Mouse (Mus musculus) midbrain, postnatal 0 days (tissue): ENCODE measurements around the gene Exoc4. TPM values are rescaled to one million over a fixed set of nuclear protein-coding genes. Genes with fewer than 3 reads are reported as not detected.

Experiments used
- ATAC-seq: fragments of 200-750 bp; cut with Nextera tagmentation; 2 replicates; pipeline ENCODE4 v1.8.0; 2017; ENCODE audit warnings: moderate number of reproducible peaks, mild to moderate bottlenecking, moderate TSS enrichment, moderate library complexity; ENCODE audit not compliant: low FRiP score
- DNase-seq: peaks from one replicate; pipeline ENCODE4 v3.0.0-alpha.2; 2015; ENCODE audit warnings: low spot score
- H3K27ac ChIP-seq: fragments of 300-500 bp; sonication (generic); 2 replicates; pipeline ENCODE4 v1.5.1; 2014; ENCODE audit warnings: low read depth, mild to moderate bottlenecking, low read length, mixed read lengths
- H3K27me3 ChIP-seq: fragments of 300-500 bp; sonication (generic); 2 replicates; pipeline ENCODE4 v1.6.1; 2014; ENCODE audit warnings: low read length, control low read depth, mixed read lengths; ENCODE audit not compliant: insufficient read depth
- H3K36me3 ChIP-seq: fragments of 300-500 bp; sonication (generic); 2 replicates; pipeline ENCODE4 v1.6.1; 2014; ENCODE audit warnings: low read length, control low read depth, mixed read lengths; ENCODE audit not compliant: insufficient read depth
- H3K4me1 ChIP-seq: fragments of 300-500 bp; sonication (generic); 2 replicates; pipeline ENCODE4 v1.6.1; 2014; ENCODE audit warnings: mild to moderate bottlenecking, control low read depth, antibody characterized with exemption, low read length, mixed read lengths; ENCODE audit not compliant: insufficient read depth
- H3K4me2 ChIP-seq: fragments of 300-500 bp; sonication (generic); 2 replicates; pipeline ENCODE4 v1.6.1; 2014; ENCODE audit warnings: low read depth, mild to moderate bottlenecking, low read length, mixed read lengths; ENCODE audit not compliant: poor library complexity, severe bottlenecking
- H3K4me3 ChIP-seq: fragments of 300-500 bp; sonication (generic); 2 replicates; pipeline ENCODE4 v1.5.1; 2014; ENCODE audit warnings: low read depth, mild to moderate bottlenecking, low read length, moderate library complexity
- H3K9ac ChIP-seq: fragments of 300-500 bp; sonication (generic); replicated peaks from 2 replicates; pipeline ENCODE4 v1.6.1; 2014; ENCODE audit warnings: mild to moderate bottlenecking, low read length, moderate library complexity, mixed read lengths; ENCODE audit not compliant: poor library complexity, severe bottlenecking
- H3K9me3 ChIP-seq: fragments of 300-500 bp; sonication (generic); 2 replicates; pipeline ENCODE4 v1.6.1; 2016; ENCODE audit warnings: low read length, control low read depth
- CTCF ChIP-seq: IDR thresholded peaks from 2 replicates; pipeline ENCODE4 v1.5.1; 2016; ENCODE audit warnings: antibody characterized with exemption, mild to moderate bottlenecking
- WGBS: fragments of 180-500 bp; shearing (Covaris S2); extraction: QIAGEN DNeasy Blood & Tissue Kit; methylation state at CpG from one replicate; pipeline ENCODE4 v1.1.7; 2014; 5-methylcytosine and 5-hydroxymethylcytosine counted together
- polyA plus RNA-seq: library from polyadenylated mRNA; unstranded; fragments of >200 nt; fragmentation: Nextera tagmentation; extraction: Ambion mirVana; gene quantifications from 2 replicates; pipeline ENCODE4 v1.2.1, GENCODE M21; 2015
- total RNA-seq: library from RNA; depleted of rRNA; stranded (reverse); fragments of >200 nt; gene quantifications from 2 replicates; pipeline ENCODE4 v1.2.3, GENCODE M21; 2014

Exoc4 gene
- total and polyA plus RNA-seq, 2 experiments from 2014 or later: 29.5 to 72.5 TPM

DNA sequence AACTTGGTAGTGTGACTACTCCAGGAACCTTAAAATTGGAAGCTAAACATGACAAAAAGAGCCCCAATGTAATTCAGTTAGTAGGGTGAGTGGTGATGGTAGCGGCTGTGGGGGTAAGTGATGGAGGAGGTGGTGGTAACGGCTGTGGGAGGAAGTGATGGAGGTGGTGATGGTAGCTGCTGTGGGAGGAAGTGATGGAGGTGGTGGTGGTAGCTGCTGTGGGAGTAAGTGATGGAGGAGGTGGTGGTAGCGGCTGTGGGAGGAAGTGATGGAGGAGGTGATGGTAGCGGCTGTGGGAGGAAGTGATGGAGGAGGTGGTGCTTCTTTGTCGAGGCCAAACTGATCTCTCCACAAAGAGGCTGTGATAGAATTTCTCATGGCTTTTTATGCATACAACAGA is 369.7 kb downstream of the Exoc4 start:
- Histone ChIP-seq H3K36me3 (no peaks in the 10 kb centered on the region), H3K4me1 (no peaks in the 10 kb centered on the region), H3K4me3 (no peak overlapping the region), H3K27me3 (no peaks in the 10 kb centered on the region), H3K27ac (no peak overlapping the region), H3K9me3 (no peaks in the 10 kb centered on the region), H3K9ac (no peak overlapping the region), H3K4me2 (no peak overlapping the region)
- WGBS: 85% methylated on average over 5 of the region's 5 CpGs
- TF ChIP-seq CTCF: no peak
- no peak for ATAC-seq
- DNase-seq: no peak

DNA sequence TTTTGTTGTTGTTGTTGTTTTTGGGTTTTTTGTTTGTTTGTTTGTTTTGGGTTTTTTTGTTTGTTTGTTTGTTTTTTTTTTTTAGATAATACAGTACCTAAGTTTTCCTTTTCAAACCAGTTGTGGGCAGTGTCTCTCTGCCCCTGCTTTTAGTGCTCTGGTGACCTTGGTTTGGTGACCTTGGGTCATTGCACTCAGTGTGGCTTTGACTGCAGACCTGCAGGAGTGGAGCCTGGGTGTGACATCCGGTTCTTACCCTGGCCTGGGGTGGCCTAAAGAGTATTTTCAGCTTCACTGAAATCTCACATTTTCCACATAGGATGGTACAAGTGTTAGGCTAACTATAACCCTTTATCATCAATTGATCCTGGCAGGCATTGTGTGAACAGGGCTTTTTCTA is 371.8 kb downstream of the Exoc4 start:
- Histone ChIP-seq H3K4me1 (no peaks in the 10 kb centered on the region), H3K36me3 (no peaks in the 10 kb centered on the region), H3K27ac (no peak overlapping the region), H3K27me3 (no peaks in the 10 kb centered on the region), H3K9ac (no peak overlapping the region), H3K4me3 (no peak overlapping the region), H3K4me2 (no peak overlapping the region), H3K9me3 (no peaks in the 10 kb centered on the region)
- TF ChIP-seq CTCF: no peak
- ATAC-seq (no peak), DNase-seq (no peak)
- WGBS: 62% methylated on average over 1 of the region's 1 CpGs

DNA sequence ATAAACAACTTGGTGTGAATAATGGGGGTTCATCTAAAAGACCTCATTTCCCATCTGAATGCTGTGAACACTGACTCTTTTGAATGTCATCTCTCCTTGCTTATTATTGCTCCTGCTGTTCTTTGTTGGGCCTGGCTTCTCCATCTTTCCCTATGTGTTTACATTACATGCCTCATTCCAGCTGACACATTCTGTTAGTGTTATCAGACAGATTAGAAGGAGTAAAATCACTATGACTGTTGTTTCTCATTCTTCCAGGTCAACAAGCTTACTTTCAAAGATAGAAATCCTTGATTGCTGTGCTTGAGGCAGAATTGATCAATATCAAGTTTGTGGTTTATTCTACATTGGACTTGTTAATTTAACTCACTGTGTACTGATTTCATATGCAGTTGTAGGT is 377.0 kb downstream of the Exoc4 start:
- Histone ChIP-seq H3K36me3 (no peaks in the 10 kb centered on the region), H3K4me1 (no peaks in the 10 kb centered on the region), H3K27ac (no peak overlapping the region), H3K4me2 (no peak overlapping the region), H3K9me3 (no peaks in the 10 kb centered on the region), H3K9ac (no peak overlapping the region), H3K27me3 (no peaks in the 10 kb centered on the region), H3K4me3 (no peak overlapping the region)
- ATAC-seq (no peak), DNase-seq (no peak)
- TF ChIP-seq CTCF: no peak

DNA sequence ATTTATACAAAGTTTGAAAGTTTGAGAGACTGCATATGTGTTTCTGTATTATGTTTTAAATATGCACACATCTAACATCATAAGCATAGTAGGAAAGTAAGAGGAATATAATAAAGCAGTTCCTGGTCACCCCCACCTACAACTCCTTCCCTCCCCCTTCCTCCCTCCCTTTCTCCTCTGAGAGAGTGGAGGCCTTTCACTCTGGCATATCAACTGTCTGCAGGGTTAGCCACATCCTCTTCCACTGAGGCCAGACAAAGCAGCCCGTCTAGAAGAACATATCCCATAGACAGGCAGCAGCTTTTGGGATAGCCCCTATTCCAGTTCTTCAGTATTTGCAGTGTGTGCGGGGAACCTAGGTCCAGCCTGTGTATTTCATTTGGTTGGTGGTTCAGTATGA is 382.2 kb downstream of the Exoc4 start:
- DNase-seq (no peak), ATAC-seq (no peak)
- Histone ChIP-seq H3K4me1 (no peaks in the 10 kb centered on the region), H3K27ac (no peak overlapping the region), H3K9me3 (no peaks in the 10 kb centered on the region), H3K4me2 (no peak overlapping the region), H3K27me3 (no peaks in the 10 kb centered on the region), H3K36me3 (no peaks in the 10 kb centered on the region), H3K9ac (no peak overlapping the region), H3K4me3 (no peak overlapping the region)
- 100% methylated on average over 2 of the region's 2 CpGs for WGBS
- TF ChIP-seq CTCF: no peak

DNA sequence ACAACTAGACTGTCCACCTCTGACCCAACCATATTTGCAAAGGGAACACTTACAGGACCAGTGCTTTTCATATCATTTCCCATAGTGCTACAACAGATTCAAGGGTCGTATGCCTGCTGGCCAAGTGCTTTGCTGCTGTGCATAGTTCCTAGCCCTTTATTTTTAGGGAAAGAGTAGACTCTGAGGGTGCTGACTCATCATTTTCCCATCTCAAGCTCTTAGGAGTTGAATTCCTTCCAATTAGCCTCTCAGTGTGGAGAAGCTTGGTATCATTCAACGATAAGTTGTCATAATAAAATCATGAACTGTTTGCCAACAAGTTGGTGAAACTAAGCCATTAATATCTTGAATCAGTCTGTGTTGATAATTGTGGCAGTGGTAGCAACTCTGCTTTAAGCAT is 388.3 kb downstream of the Exoc4 start:
- Histone ChIP-seq H3K27ac (no peak overlapping the region), H3K9me3 (no peaks in the 10 kb centered on the region), H3K4me3 (no peak overlapping the region), H3K4me2 (no peak overlapping the region), H3K4me1 (no peaks in the 10 kb centered on the region), H3K9ac (no peak overlapping the region), H3K27me3 (no peaks in the 10 kb centered on the region), H3K36me3 (no peaks in the 10 kb centered on the region)
- WGBS: 75% methylated on average over 2 of the region's 2 CpGs
- DNase-seq: no peak
- no peak for TF ChIP-seq CTCF
- no peak for ATAC-seq

DNA sequence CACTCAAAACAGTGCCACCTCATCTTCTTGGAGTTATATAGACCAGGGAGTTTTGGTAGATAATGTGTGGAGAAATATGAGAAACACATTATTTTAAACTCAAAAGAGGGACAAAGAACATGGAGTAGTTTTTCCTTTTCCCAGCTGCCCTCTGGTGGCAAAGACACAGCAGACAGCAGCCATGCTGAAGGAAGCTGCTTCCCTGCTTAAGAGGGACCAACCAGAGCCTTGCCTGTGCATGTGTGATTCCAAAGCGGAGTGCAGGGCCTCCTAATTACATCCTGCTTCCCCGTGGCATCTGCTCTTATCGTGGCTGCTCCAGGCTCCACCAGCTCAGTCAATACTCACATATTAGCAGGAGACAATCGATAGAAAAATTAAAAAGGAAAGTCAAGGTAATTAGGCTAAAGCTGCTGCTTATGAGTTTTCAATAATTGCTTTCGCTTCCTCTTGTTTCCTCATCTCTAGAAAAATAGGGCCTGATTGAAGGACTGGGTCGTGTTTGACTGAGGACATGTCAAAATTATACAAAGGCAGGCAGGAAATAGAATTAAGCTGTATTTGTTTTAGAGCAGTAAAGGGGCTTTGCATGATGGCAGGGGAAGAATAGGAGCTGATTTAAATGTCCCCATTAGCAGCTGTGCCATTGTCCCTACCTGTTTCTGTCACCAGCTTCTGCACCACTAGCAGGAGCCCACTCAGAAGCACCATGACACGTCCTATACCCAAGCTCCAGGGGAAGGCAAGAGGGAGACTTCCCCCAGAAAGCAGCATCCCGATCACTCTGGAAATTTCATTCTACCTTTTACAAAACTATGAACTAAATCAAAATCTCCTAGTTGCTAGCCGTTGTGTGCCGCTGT is 433.1 kb downstream of the Exoc4 start:
- H3K4me3 ChIP-seq: no peak overlapping the region
- DNase-seq (peak; percentile 78), ATAC-seq (0 out of 2 replicates have a peak, but pooled peaks have one; percentile 41)
- H3K9ac ChIP-seq: no peak overlapping the region
- no peak overlapping the region for H3K27ac ChIP-seq
- no peaks in the 10 kb centered on the region for H3K4me1 ChIP-seq
- no peaks in the 10 kb centered on the region for H3K9me3 ChIP-seq
- peak; percentile 85 for TF ChIP-seq CTCF
- H3K27me3 ChIP-seq: no peaks in the 10 kb centered on the region
- whole genome bisulfite sequencing: 40% methylated on average over 10 of the region's 10 CpGs
- H3K36me3 ChIP-seq: no peaks in the 10 kb centered on the region
- H3K4me2 ChIP-seq: no peak overlapping the region
